Mouse (Mus musculus): ENCODE data around the gene Cygb. TPM values are rescaled to one million over a fixed set of nuclear protein-coding genes. Genes with fewer than 3 reads are reported as not detected.
"Not testable (repeated sequence)": the region's sequence is repeated elsewhere in the genome, so short reads cannot be mapped to it uniquely, and the experiment has no call there.

Gene Cygb
- polyA plus RNA-seq, 1 experiment from 2014 or later = 4.2 TPM

GRCm38 (mm10) chr11:116613234-116613633, 40.9 kb downstream of the Cygb start:
- Histone ChIP-seq H3K4me3 (replicated peaks) (no peak overlapping the region), H3K27ac (no peak overlapping the region), H3K4me2 (no peak overlapping the region), H3K36me3 (replicated peaks) (no peaks in the 10 kb centered on the region), H3K4me1 (peaks cover 5% of the 10 kb centered on the region), H3K9me3 (no peaks in the 10 kb centered on the region), H3K9ac (no peak overlapping the region), H3K27me3 (no peaks in the 10 kb centered on the region; the same call in 1 of the 2 replicates)
- ATAC-seq (ENCODE audit: low FRiP score) = no peak
- 89% methylated on average over 6 of the region's 6 CpGs for WGBS

GRCm38 (mm10) chr11:116612554-116612953, 41.6 kb downstream of the Cygb start:
- H3K36me3 ChIP-seq (replicated peaks) = no peaks in the 10 kb centered on the region
- H3K4me1 ChIP-seq = peaks cover 5% of the 10 kb centered on the region
- no peak overlapping the region for H3K9ac ChIP-seq
- 91% methylated on average over 1 of the region's 1 CpGs for WGBS
- H3K27ac ChIP-seq = no peak overlapping the region
- no peak overlapping the region for H3K4me3 ChIP-seq (replicated peaks)
- H3K4me2 ChIP-seq = no peak overlapping the region
- no peaks in the 10 kb centered on the region; the same call in 1 of the 2 replicates for H3K27me3 ChIP-seq
- no peak for ATAC-seq (ENCODE audit: low FRiP score)
- no peaks in the 10 kb centered on the region for H3K9me3 ChIP-seq

GRCm38 (mm10) chr11:116611883-116612282, 42.2 kb downstream of the Cygb start:
- Histone ChIP-seq H3K36me3 (replicated peaks) (no peaks in the 10 kb centered on the region), H3K9me3 (no peaks in the 10 kb centered on the region), H3K9ac (no peak overlapping the region), H3K27ac (no peak overlapping the region), H3K4me1 (peaks cover 5% of the 10 kb centered on the region), H3K4me3 (replicated peaks) (no peak overlapping the region), H3K27me3 (no peaks in the 10 kb centered on the region; the same call in 1 of the 2 replicates), H3K4me2 (no peak overlapping the region)
- ATAC-seq (ENCODE audit: low FRiP score) = no peak
- WGBS = 93% methylated on average over 9 of the region's 9 CpGs

- not testable (repeated sequence) for ATAC-seq (ENCODE audit: low FRiP score); H3K27ac ChIP-seq; H3K4me1 ChIP-seq; H3K4me3 ChIP-seq (replicated peaks); H3K4me2 ChIP-seq; H3K9me3 ChIP-seq; H3K9ac ChIP-seq; H3K27me3 ChIP-seq; H3K36me3 ChIP-seq (replicated peaks)
- 89% methylated on average over 9 of the region's 9 CpGs for WGBS
Observed at GRCm38 (mm10) chr11:116611168-116611567, 42.9 kb downstream of the Cygb start.

DNA sequence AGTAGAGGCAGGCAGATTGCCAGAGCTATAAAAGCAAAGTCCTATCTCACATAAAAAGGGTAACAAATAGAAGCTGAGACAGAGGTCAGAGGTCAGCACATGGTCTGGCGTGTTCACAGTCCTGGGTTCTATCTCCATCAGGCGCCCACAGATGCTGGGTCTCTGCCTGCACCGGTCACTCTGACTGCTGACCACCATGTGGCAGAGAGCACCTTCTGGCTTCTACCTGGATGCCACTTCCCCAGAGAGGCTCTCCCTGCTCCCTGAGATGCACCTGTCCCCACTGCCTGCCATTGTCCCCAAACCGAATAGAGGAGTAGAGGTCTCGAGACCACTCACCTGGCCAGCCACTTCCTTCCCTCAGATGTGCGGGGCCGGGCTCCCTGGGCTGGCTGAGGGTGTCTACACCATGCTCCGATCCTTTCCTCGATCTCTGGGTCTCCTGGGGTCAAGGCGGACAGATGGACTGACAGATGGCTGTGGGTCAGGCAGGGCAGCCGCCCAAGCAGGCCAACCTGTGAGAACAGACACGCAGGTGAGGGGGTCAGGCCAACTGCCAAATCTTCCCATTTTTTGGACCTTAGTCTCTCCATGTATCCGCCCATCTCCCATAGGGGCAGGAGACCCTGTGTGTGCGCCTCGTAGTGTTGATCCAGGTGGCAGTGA, 44.0 kb downstream of the Cygb start:
- Histone ChIP-seq H3K9me3 (no peaks in the 10 kb centered on the region), H3K27me3 (no peaks in the 10 kb centered on the region; the same call in 1 of the 2 replicates), H3K27ac (no peak overlapping the region), H3K36me3 (replicated peaks) (no peaks in the 10 kb centered on the region), H3K4me1 (no peaks in the 10 kb centered on the region), H3K4me3 (replicated peaks) (no peak overlapping the region), H3K4me2 (no peak overlapping the region), H3K9ac (no peak overlapping the region)
- 87% methylated on average over 15 of the region's 15 CpGs for WGBS
- ATAC-seq (ENCODE audit: low FRiP score) = no peak

GRCm38 (mm10) chr11:116607717-116608116, 46.4 kb downstream of the Cygb start:
- Histone ChIP-seq H3K9me3 (no peaks in the 10 kb centered on the region), H3K9ac (no peak overlapping the region), H3K4me1 (no peaks in the 10 kb centered on the region), H3K27me3 (no peaks in the 10 kb centered on the region), H3K36me3 (replicated peaks) (no peaks in the 10 kb centered on the region), H3K4me2 (no peak overlapping the region), H3K27ac (no peak overlapping the region), H3K4me3 (replicated peaks) (no peak overlapping the region)
- ATAC-seq (ENCODE audit: low FRiP score) = no peak
- 88% methylated on average over 3 of the region's 3 CpGs for WGBS

- no peak overlapping the region for H3K27ac ChIP-seq
- H3K9ac ChIP-seq = no peak overlapping the region
- ATAC-seq (ENCODE audit: low FRiP score) = no peak
- H3K36me3 ChIP-seq (replicated peaks) = no peaks in the 10 kb centered on the region
- H3K4me2 ChIP-seq = no peak overlapping the region
- H3K27me3 ChIP-seq = no peaks in the 10 kb centered on the region
- H3K4me3 ChIP-seq (replicated peaks) = no peak overlapping the region
- WGBS = 90% methylated on average over 12 of the region's 12 CpGs
- H3K4me1 ChIP-seq = no peaks in the 10 kb centered on the region
- H3K9me3 ChIP-seq = no peaks in the 10 kb centered on the region
Observed at GRCm38 (mm10) chr11:116604097-116604496, 50.0 kb downstream of the Cygb start.

DNA sequence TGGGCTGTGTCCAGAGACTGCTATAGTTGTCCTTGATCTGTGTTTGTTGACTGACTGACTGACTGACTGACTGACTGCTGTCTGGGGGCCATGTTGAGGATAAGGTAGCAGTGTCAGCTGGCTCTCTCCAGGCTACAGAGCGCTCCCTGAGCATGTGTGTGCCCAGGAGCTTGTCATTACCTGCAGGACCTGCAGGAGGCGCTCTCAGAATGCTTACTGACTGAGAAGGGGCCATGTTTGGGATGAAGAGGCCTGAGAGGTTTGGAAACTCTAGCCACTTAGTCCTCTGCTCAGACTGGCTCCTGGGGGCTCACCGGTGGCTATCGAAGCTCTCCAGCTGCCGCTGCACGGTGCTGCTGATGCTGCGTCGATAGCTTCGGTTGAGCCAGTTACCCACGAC, 50.8 kb downstream of the Cygb start:
- Histone ChIP-seq H3K4me3 (replicated peaks) (no peak overlapping the region), H3K36me3 (replicated peaks) (no peaks in the 10 kb centered on the region), H3K27ac (no peak overlapping the region), H3K9me3 (no peaks in the 10 kb centered on the region), H3K4me2 (no peak overlapping the region), H3K9ac (no peak overlapping the region), H3K27me3 (no peaks in the 10 kb centered on the region), H3K4me1 (no peaks in the 10 kb centered on the region)
- ATAC-seq (ENCODE audit: low FRiP score) = no peak
- WGBS = 90% methylated on average over 10 of the region's 10 CpGs

DNA sequence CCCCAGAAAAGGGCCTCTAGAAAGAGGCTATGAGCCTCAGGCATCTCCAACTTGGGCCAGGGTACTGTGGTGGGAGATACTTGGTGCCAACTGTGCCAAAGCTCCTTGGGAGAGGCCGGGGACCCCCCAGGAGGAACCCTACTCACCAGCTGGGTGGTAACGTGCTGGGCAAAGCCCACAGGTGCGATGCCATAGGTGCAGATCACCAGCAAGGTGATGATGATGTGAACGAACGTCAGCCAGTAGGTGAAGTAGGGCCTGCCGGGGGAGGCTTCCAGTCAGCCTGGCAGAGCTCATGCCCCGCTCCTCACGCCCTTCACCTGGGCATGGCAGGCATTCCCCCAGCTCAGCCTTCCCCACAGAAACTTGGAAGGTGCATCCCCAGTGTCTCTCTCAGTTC, 52.1 kb downstream of the Cygb start:
- H3K4me2 ChIP-seq = no peak overlapping the region
- H3K27me3 ChIP-seq = no peaks in the 10 kb centered on the region
- no peaks in the 10 kb centered on the region for H3K36me3 ChIP-seq (replicated peaks)
- ATAC-seq (ENCODE audit: low FRiP score) = no peak
- WGBS = 94% methylated on average over 8 of the region's 8 CpGs
- H3K4me3 ChIP-seq (replicated peaks) = no peak overlapping the region
- no peaks in the 10 kb centered on the region for H3K9me3 ChIP-seq
- no peaks in the 10 kb centered on the region for H3K4me1 ChIP-seq
- H3K27ac ChIP-seq = no peak overlapping the region; the same call in 1 of the 2 replicates
- H3K9ac ChIP-seq = no peak overlapping the region

GRCm38 (mm10) chr11:116601166-116601565, 52.9 kb downstream of the Cygb start:
- Histone ChIP-seq H3K4me2 (no peak overlapping the region), H3K27ac (no peak overlapping the region), H3K27me3 (no peaks in the 10 kb centered on the region), H3K36me3 (replicated peaks) (no peaks in the 10 kb centered on the region), H3K9me3 (no peaks in the 10 kb centered on the region), H3K4me3 (replicated peaks) (no peak overlapping the region), H3K9ac (no peak overlapping the region), H3K4me1 (no peaks in the 10 kb centered on the region)
- WGBS = 91% methylated on average over 8 of the region's 8 CpGs
- no peak for ATAC-seq (ENCODE audit: low FRiP score)

DNA sequence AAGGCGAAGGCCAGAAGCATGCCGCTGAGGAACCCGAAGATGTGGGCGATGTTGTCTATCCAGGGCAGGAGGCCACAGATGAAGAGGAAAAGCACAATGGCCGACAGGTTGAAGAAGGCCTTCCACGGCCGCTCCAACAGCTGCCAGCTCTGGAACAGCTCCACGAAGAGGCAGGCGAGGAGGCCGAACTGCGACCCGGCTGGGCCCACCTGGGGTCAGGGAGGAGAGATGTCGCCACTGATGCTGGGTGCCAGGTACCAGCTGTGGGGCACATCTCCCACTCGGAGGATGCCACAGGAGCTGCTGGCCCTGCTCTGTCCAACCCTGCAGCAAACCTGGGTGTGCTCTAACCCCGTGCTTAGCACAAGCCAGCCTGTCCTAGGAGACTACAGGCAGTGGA, 54.9 kb downstream of the Cygb start:
- ATAC-seq (ENCODE audit: low FRiP score) = no peak
- Histone ChIP-seq H3K4me2 (no peak overlapping the region), H3K9ac (no peak overlapping the region), H3K36me3 (replicated peaks) (no peaks in the 10 kb centered on the region), H3K4me1 (no peaks in the 10 kb centered on the region), H3K27ac (no peak overlapping the region), H3K27me3 (no peaks in the 10 kb centered on the region), H3K9me3 (no peaks in the 10 kb centered on the region), H3K4me3 (replicated peaks) (no peak overlapping the region)
- 92% methylated on average over 15 of the region's 15 CpGs for WGBS

GRCm38 (mm10) chr11:116598193-116598592, 55.9 kb downstream of the Cygb start:
- Histone ChIP-seq H3K9me3 (no peaks in the 10 kb centered on the region), H3K27me3 (no peaks in the 10 kb centered on the region), H3K4me1 (peaks cover 3% of the 10 kb centered on the region; the same call in 1 of the 2 replicates), H3K27ac (no peak overlapping the region), H3K9ac (no peak overlapping the region), H3K36me3 (replicated peaks) (no peaks in the 10 kb centered on the region), H3K4me2 (no peak overlapping the region), H3K4me3 (replicated peaks) (no peak overlapping the region)
- WGBS = 84% methylated on average over 8 of the region's 8 CpGs
- no peak for ATAC-seq (ENCODE audit: low FRiP score)

- H3K27ac ChIP-seq = no peak overlapping the region
Observed at GRCm38 (mm10) chr11:116596766-116597165, 57.3 kb downstream of the Cygb start.

More at GRCm38 (mm10) chr11:116596766-116597165, 57.3 kb downstream of the Cygb start:
- H3K36me3 ChIP-seq (replicated peaks) = no peaks in the 10 kb centered on the region
- H3K9ac ChIP-seq = no peak overlapping the region
- H3K4me2 ChIP-seq = no peak overlapping the region
- ATAC-seq (ENCODE audit: low FRiP score) = no peak
- peaks cover 11% of the 10 kb centered on the region; the same call in 1 of the 2 replicates for H3K4me1 ChIP-seq
- no peak overlapping the region for H3K4me3 ChIP-seq (replicated peaks)
- no peaks in the 10 kb centered on the region for H3K27me3 ChIP-seq
- no peaks in the 10 kb centered on the region for H3K9me3 ChIP-seq
- WGBS = 87% methylated on average over 19 of the region's 19 CpGs

Data from forebrain, embryonic 12.5 days (tissue).